Mouse (Mus musculus): ENCODE measurements around the gene Smyd4. TPM values are rescaled to one million over a fixed set of nuclear protein-coding genes. Genes with fewer than 3 reads are reported as not detected.

Smyd4 gene
- polyA plus RNA-seq, 1 experiment = 14.7 TPM

DNA sequence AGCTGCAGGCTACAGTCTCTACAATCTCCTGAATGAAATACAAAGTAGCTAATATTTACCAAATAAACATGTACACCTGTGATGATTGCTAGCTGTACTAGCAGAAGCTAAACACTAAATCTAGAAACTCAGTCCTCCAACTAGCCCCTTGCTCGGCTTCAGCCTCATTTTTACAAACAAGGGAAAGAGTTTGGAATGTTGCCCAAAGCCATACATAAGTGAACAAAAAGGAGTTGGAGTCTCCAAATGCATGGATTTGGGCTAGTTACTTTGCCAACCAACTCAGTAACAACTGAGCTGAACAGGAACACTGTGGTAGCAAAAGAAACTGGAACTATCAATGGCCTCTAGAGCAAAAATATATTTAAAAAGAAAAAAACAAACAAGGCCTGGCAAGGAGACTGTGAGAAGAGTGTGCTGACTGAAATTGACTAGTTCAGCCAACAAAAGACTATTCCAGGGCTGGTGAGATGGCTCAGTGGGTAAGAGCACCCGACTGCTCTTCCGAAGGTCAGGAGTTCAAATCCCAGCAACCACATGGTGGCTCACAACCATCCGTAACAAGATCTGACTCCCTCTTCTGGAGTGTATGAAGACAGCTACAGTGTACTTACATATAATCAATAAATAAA is 1.6 kb upstream of the Smyd4 start:
- H3K4me3 ChIP-seq (ENCODE audit: insufficient read depth, poor library complexity, severe bottlenecking) = peak overlapping the region; percentile 91
- TF ChIP-seq FOSL1 (IDR thresholded peaks at IDR 0.05; ENCODE audit: insufficient read depth, low read length, poor library complexity, severe bottlenecking) = no peak
- TF ChIP-seq MAX (IDR thresholded peaks at IDR 0.05) = no peak
- no peak for TF ChIP-seq USF1 (IDR thresholded peaks at IDR 0.05; ENCODE audit: low read depth)
- TF ChIP-seq CTCF (IDR thresholded peaks at IDR 0.05; ENCODE audit: control insufficient read depth, insufficient read depth, insufficient read length) = no peak
- no peak for TF ChIP-seq CEBPB (IDR thresholded peaks at IDR 0.05; ENCODE audit: low read depth)
- TF ChIP-seq MYOD1 (IDR thresholded peaks at IDR 0.05; ENCODE audit: control insufficient read depth, insufficient read length, low read depth) = no peak
- TF ChIP-seq MYOG (IDR thresholded peaks at IDR 0.05; ENCODE audit: control insufficient read depth, extremely low read depth, insufficient read length) = no peak
- H3K27me3 ChIP-seq (ENCODE audit: control insufficient read depth, insufficient read depth, insufficient read length) = no peaks in the 10 kb centered on the region

DNA sequence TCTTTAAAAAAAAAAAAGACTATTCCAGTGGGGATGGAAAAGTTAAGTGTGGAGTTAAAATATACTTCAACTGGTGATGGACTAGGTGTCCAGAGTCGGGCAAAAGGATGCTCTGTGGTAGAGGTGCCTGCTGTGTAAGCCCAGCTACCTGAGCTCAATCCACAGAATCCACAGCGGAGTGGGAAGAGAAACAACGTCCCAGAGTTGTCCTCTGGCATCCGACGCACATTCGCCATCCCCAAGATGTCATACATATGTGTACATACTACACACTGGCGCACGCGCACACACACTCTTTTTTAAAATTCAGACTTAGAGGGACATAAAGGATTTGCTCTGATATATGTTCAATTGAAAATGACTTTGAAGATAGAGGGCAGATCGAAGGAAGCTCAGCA is 1.0 kb upstream of the Smyd4 start:
- Histone ChIP-seq H3K4me3 (ENCODE audit: insufficient read depth, poor library complexity, severe bottlenecking) (peak overlapping the region; percentile 91), H3K79me3 (ENCODE audit: low read depth) (peaks cover 52% of the 10 kb centered on the region), H3K36me3 (ENCODE audit: control insufficient read depth, insufficient read depth) (peaks cover 9% of the 10 kb centered on the region), H3ac (ENCODE audit: control insufficient read depth, insufficient read length, low read depth) (peak overlapping the region; percentile 81), H3K27me3 (ENCODE audit: control insufficient read depth, insufficient read depth, insufficient read length) (no peaks in the 10 kb centered on the region), H3K79me2 (ENCODE audit: control insufficient read depth, insufficient read depth) (peaks cover 61% of the 10 kb centered on the region)
- no peak for TF ChIP-seq MAX (IDR thresholded peaks at IDR 0.05)
- TF ChIP-seq CTCF (IDR thresholded peaks at IDR 0.05; ENCODE audit: control insufficient read depth, insufficient read depth, insufficient read length) = no peak
- no peak for TF ChIP-seq MYOG (IDR thresholded peaks at IDR 0.05; ENCODE audit: control insufficient read depth, extremely low read depth, insufficient read length)
- TF ChIP-seq CEBPB (IDR thresholded peaks at IDR 0.05; ENCODE audit: low read depth) = no peak
- no peak for TF ChIP-seq USF1 (IDR thresholded peaks at IDR 0.05; ENCODE audit: low read depth)
- no peak for TF ChIP-seq MYOD1 (IDR thresholded peaks at IDR 0.05; ENCODE audit: control insufficient read depth, insufficient read length, low read depth)
- no peak for TF ChIP-seq FOSL1 (IDR thresholded peaks at IDR 0.05; ENCODE audit: insufficient read depth, low read length, poor library complexity, severe bottlenecking)

More for the DNA sequence above, 1.6 kb upstream of the Smyd4 start:
- no peak overlapping the region for H3ac ChIP-seq (ENCODE audit: control insufficient read depth, insufficient read length, low read depth)
- H3K79me2 ChIP-seq (ENCODE audit: control insufficient read depth, insufficient read depth) = peaks cover 66% of the 10 kb centered on the region
- peaks cover 14% of the 10 kb centered on the region for H3K36me3 ChIP-seq (ENCODE audit: control insufficient read depth, insufficient read depth)
- H3K79me3 ChIP-seq (ENCODE audit: low read depth) = peaks cover 55% of the 10 kb centered on the region

DNA sequence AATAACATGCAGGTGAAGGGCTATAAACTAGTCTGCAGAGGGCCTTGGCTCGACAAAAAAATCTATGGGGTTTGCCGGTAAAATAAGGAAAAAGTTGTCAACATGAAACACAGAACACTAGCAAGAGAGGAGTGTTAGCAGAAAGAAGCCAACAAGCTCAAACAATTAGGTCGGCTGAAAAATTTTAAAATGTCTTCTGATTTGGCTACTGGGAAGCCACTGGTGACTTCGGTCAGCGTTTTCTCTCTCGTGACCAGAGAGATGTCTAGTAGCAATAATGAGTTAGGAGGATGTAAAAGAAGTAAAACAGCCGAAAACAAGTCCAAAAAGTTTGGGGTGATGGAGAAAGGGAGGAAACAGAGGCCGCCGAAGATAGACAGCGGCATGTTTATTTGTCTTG is 637 bp upstream of the Smyd4 start:
- Histone ChIP-seq H3K4me3 (ENCODE audit: insufficient read depth, poor library complexity, severe bottlenecking) (peak overlapping the region; percentile 91), H3K79me2 (ENCODE audit: control insufficient read depth, insufficient read depth) (peaks cover 57% of the 10 kb centered on the region), H3K79me3 (ENCODE audit: low read depth) (peaks cover 51% of the 10 kb centered on the region), H3ac (ENCODE audit: control insufficient read depth, insufficient read length, low read depth) (peak overlapping the region; percentile 81), H3K27me3 (ENCODE audit: control insufficient read depth, insufficient read depth, insufficient read length) (no peaks in the 10 kb centered on the region), H3K36me3 (ENCODE audit: control insufficient read depth, insufficient read depth) (peaks cover 9% of the 10 kb centered on the region)
- TF ChIP-seq CTCF (IDR thresholded peaks at IDR 0.05; ENCODE audit: control insufficient read depth, insufficient read depth, insufficient read length) (no peak), MYOG (IDR thresholded peaks at IDR 0.05; ENCODE audit: control insufficient read depth, extremely low read depth, insufficient read length) (no peak), MYOD1 (IDR thresholded peaks at IDR 0.05; ENCODE audit: control insufficient read depth, insufficient read length, low read depth) (no peak)

DNA sequence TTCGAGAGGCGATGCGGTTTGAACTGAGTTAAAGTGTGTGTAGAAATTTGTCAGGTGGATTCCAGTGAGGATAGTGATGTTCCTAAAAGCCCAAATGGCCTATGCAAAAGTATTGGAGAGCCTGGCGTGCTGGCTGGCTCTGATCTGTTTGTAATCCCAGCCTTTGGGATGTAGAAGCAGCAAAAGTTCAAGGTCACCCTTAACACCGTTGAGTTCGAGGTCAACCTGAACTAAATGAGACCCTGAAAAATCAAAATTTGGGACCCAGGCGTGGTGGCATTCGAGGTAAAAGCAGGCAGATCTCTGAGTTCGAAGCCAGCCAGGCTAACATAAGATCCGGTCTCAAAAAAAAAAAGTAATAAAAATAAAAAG is 643 bp downstream of the Smyd4 start:
- Histone ChIP-seq H3K36me3 (ENCODE audit: control insufficient read depth, insufficient read depth) (peaks cover under 1% of the 10 kb centered on the region), H3K4me3 (ENCODE audit: insufficient read depth, poor library complexity, severe bottlenecking) (peak overlapping the region; percentile 91), H3ac (ENCODE audit: control insufficient read depth, insufficient read length, low read depth) (peak overlapping the region; percentile 66), H3K79me2 (ENCODE audit: control insufficient read depth, insufficient read depth) (peaks cover 44% of the 10 kb centered on the region), H3K27me3 (ENCODE audit: control insufficient read depth, insufficient read depth, insufficient read length) (no peaks in the 10 kb centered on the region), H3K79me3 (ENCODE audit: low read depth) (peaks cover 38% of the 10 kb centered on the region)
- TF ChIP-seq MYOD1 (IDR thresholded peaks at IDR 0.05; ENCODE audit: control insufficient read depth, insufficient read length, low read depth) (no peak), CTCF (IDR thresholded peaks at IDR 0.05; ENCODE audit: control insufficient read depth, insufficient read depth, insufficient read length) (no peak), MYOG (IDR thresholded peaks at IDR 0.05; ENCODE audit: control insufficient read depth, extremely low read depth, insufficient read length) (no peak), MAX (IDR thresholded peaks at IDR 0.05) (no peak), USF1 (IDR thresholded peaks at IDR 0.05; ENCODE audit: low read depth) (no peak), CEBPB (IDR thresholded peaks at IDR 0.05; ENCODE audit: low read depth) (no peak), FOSL1 (IDR thresholded peaks at IDR 0.05; ENCODE audit: insufficient read depth, low read length, poor library complexity, severe bottlenecking) (no peak)

DNA sequence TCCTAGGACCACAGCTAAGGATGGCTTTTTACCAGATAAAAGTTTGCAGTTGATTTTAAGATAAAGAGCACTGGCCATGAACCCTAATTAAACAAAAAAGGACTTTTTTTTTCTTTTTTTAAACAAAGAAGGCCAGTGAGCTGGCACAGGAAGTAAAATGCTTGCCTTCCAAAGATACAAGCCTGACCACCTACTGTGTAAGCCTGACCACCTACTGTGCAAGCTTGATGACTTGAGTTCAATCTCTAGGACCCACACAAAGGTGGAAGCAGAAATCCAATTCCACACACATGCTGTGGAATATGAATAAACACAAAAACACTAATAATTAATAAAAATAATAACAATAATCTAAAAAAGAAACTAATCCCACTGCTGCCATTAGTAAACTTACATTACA is 3.0 kb downstream of the Smyd4 start:
- H3K79me2 ChIP-seq (ENCODE audit: control insufficient read depth, insufficient read depth) = peaks cover 20% of the 10 kb centered on the region
- H3ac ChIP-seq (ENCODE audit: control insufficient read depth, insufficient read length, low read depth) = no peak overlapping the region
- H3K36me3 ChIP-seq (ENCODE audit: control insufficient read depth, insufficient read depth) = no peaks in the 10 kb centered on the region
- no peaks in the 10 kb centered on the region for H3K27me3 ChIP-seq (ENCODE audit: control insufficient read depth, insufficient read depth, insufficient read length)
- TF ChIP-seq CTCF (IDR thresholded peaks at IDR 0.05; ENCODE audit: control insufficient read depth, insufficient read depth, insufficient read length) (no peak), CEBPB (IDR thresholded peaks at IDR 0.05; ENCODE audit: low read depth) (no peak), MAX (IDR thresholded peaks at IDR 0.05) (no peak), FOSL1 (IDR thresholded peaks at IDR 0.05; ENCODE audit: insufficient read depth, low read length, poor library complexity, severe bottlenecking) (no peak), MYOD1 (IDR thresholded peaks at IDR 0.05; ENCODE audit: control insufficient read depth, insufficient read length, low read depth) (no peak), USF1 (IDR thresholded peaks at IDR 0.05; ENCODE audit: low read depth) (no peak), MYOG (IDR thresholded peaks at IDR 0.05; ENCODE audit: control insufficient read depth, extremely low read depth, insufficient read length) (no peak)
- H3K4me3 ChIP-seq (ENCODE audit: insufficient read depth, poor library complexity, severe bottlenecking) = no peak overlapping the region
- peaks cover 17% of the 10 kb centered on the region for H3K79me3 ChIP-seq (ENCODE audit: low read depth)

DNA sequence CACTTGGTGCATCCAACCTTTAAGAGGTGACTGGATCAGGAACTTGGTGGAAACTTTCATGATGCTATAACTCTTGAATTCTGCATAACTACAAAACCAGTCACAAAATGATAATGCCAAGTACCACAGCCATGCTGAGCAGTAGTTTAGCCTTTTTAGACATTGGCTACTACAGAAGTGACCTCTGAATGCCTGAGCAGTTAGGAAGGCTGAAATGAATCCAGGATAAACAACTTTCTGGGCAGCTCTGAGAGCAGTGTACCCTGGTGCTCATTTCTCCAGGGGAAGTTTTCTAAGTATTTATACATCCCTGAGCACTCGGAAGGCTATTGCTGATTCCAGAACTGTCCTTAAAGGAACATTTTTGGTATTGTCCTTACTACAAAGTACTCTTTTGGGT is 7.2 kb downstream of the Smyd4 start:
- Histone ChIP-seq H3K79me3 (ENCODE audit: low read depth) (no peaks in the 10 kb centered on the region), H3ac (ENCODE audit: control insufficient read depth, insufficient read length, low read depth) (no peak overlapping the region), H3K4me3 (ENCODE audit: insufficient read depth, poor library complexity, severe bottlenecking) (no peak overlapping the region), H3K36me3 (ENCODE audit: control insufficient read depth, insufficient read depth) (no peaks in the 10 kb centered on the region), H3K79me2 (ENCODE audit: control insufficient read depth, insufficient read depth) (no peaks in the 10 kb centered on the region), H3K27me3 (ENCODE audit: control insufficient read depth, insufficient read depth, insufficient read length) (no peaks in the 10 kb centered on the region)
- TF ChIP-seq MYOG (IDR thresholded peaks at IDR 0.05; ENCODE audit: control insufficient read depth, extremely low read depth, insufficient read length) (no peak), CTCF (IDR thresholded peaks at IDR 0.05; ENCODE audit: control insufficient read depth, insufficient read depth, insufficient read length) (no peak), FOSL1 (IDR thresholded peaks at IDR 0.05; ENCODE audit: insufficient read depth, low read length, poor library complexity, severe bottlenecking) (no peak), USF1 (IDR thresholded peaks at IDR 0.05; ENCODE audit: low read depth) (no peak), MAX (IDR thresholded peaks at IDR 0.05) (no peak), CEBPB (IDR thresholded peaks at IDR 0.05; ENCODE audit: low read depth) (no peak), MYOD1 (IDR thresholded peaks at IDR 0.05; ENCODE audit: control insufficient read depth, insufficient read length, low read depth) (no peak)
